Mouse (Mus musculus): ENCODE data around the gene Gak. TPM values are rescaled to one million over a fixed set of nuclear protein-coding genes. Genes with fewer than 3 reads are reported as not detected.

Gak gene
- polyA plus RNA-seq, 1 experiment from 2014 or later, result 36.1 TPM

DNA sequence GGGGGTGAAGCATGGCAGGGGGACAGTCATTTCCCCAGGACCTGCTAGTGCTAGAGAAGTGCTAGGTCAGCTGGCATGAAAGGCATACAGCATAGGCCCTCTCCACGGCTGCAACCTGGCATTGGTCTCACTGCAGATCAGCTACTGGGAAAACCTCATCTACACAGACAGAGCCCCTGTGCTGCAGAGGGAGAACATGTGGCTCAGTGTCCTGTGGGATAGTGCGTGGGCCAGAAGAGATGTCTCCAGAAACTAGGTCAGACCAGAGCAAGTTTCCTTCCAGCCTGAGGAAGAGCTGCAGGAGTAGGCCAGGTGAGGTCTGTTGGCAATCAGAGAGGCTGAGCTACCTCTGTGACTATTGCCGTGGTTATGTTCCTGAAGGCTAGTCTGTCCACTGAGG, 107.7 kb downstream of the Gak start:
- WGBS, result 70% methylated on average over 3 of the region's 3 CpGs

GRCm38 (mm10) chr5:108521016-108521415, 108.5 kb downstream of the Gak start:
- WGBS, result 56% methylated on average over 2 of the region's 2 CpGs
- DNase-seq (ENCODE audit: low spot score) (no peak), ATAC-seq (ENCODE audit: low FRiP score, low TSS enrichment) (no peak)
- no peak overlapping the region for H3K4me2 ChIP-seq (replicated peaks; ENCODE audit: low read depth)
- H3K9ac ChIP-seq (ENCODE audit: low read length), result no peak overlapping the region
- no peaks in the 10 kb centered on the region for H3K36me3 ChIP-seq (ENCODE audit: control insufficient read depth, insufficient read depth, low read length)
- H3K27me3 ChIP-seq (ENCODE audit: control insufficient read depth, insufficient read depth, low read length), result no peaks in the 10 kb centered on the region
- H3K4me1 ChIP-seq (replicated peaks; ENCODE audit: control insufficient read depth, insufficient read depth), result no peaks in the 10 kb centered on the region
- no peak for TF ChIP-seq EP300 (optimal IDR thresholded peaks at IDR 0.05)
- TF ChIP-seq CTCF (IDR thresholded peaks at IDR 0.05; ENCODE audit: low read depth), result no peak
- no peaks in the 10 kb centered on the region for H3K9me3 ChIP-seq (ENCODE audit: control insufficient read depth, low read length)
- no peak overlapping the region for H3K4me3 ChIP-seq (ENCODE audit: low read depth, low read length)
- no peak overlapping the region for H3K27ac ChIP-seq (replicated peaks)

More for the DNA sequence above, 107.7 kb downstream of the Gak start:
- H3K4me3 ChIP-seq (ENCODE audit: low read depth, low read length), result no peak overlapping the region
- no peaks in the 10 kb centered on the region for H3K27me3 ChIP-seq (ENCODE audit: control insufficient read depth, insufficient read depth, low read length)
- H3K9me3 ChIP-seq (ENCODE audit: control insufficient read depth, low read length), result no peaks in the 10 kb centered on the region
- H3K4me1 ChIP-seq (replicated peaks; ENCODE audit: control insufficient read depth, insufficient read depth), result no peaks in the 10 kb centered on the region
- no peak for ATAC-seq (ENCODE audit: low FRiP score, low TSS enrichment)
- H3K36me3 ChIP-seq (ENCODE audit: control insufficient read depth, insufficient read depth, low read length), result no peaks in the 10 kb centered on the region
- H3K27ac ChIP-seq (replicated peaks), result no peak overlapping the region
- no peak for DNase-seq (ENCODE audit: low spot score)
- H3K4me2 ChIP-seq (replicated peaks; ENCODE audit: low read depth), result no peak overlapping the region
- TF ChIP-seq EP300 (optimal IDR thresholded peaks at IDR 0.05), result no peak
- no peak for TF ChIP-seq CTCF (IDR thresholded peaks at IDR 0.05; ENCODE audit: low read depth)
- no peak overlapping the region for H3K9ac ChIP-seq (ENCODE audit: low read length)

GRCm38 (mm10) chr5:108520153-108520552, 109.4 kb downstream of the Gak start:
- Histone ChIP-seq H3K4me2 (replicated peaks; ENCODE audit: low read depth) (no peak overlapping the region), H3K4me3 (ENCODE audit: low read depth, low read length) (no peak overlapping the region), H3K9ac (ENCODE audit: low read length) (no peak overlapping the region), H3K27ac (replicated peaks) (no peak overlapping the region), H3K27me3 (ENCODE audit: control insufficient read depth, insufficient read depth, low read length) (no peaks in the 10 kb centered on the region), H3K9me3 (ENCODE audit: control insufficient read depth, low read length) (no peaks in the 10 kb centered on the region), H3K36me3 (ENCODE audit: control insufficient read depth, insufficient read depth, low read length) (no peaks in the 10 kb centered on the region), H3K4me1 (replicated peaks; ENCODE audit: control insufficient read depth, insufficient read depth) (no peaks in the 10 kb centered on the region)
- no peak for TF ChIP-seq CTCF (IDR thresholded peaks at IDR 0.05; ENCODE audit: low read depth)
- TF ChIP-seq EP300 (optimal IDR thresholded peaks at IDR 0.05), result no peak
- DNase-seq (ENCODE audit: low spot score) (no peak), ATAC-seq (ENCODE audit: low FRiP score, low TSS enrichment) (no peak)
- WGBS, result 70% methylated on average over 7 of the region's 7 CpGs

Other genes with a start within 250 kb of the Gak start
- 0.07 and 0.12 TPM in 2 replicates for gene Pde6b, start 241.4 kb downstream of the Gak start, polyA plus RNA-seq (2015; fragmentation: Nextera tagmentation; extraction: Ambion mirVana)
- gene Atp5k, start 195.3 kb downstream of the Gak start, polyA plus RNA-seq (2015; fragmentation: Nextera tagmentation; extraction: Ambion mirVana), result 507 and 641 TPM in 2 replicates
- gene Mfsd7a, start 180.9 kb downstream of the Gak start, polyA plus RNA-seq (2015; fragmentation: Nextera tagmentation; extraction: Ambion mirVana), result 1.1 and 1.2 TPM in 2 replicates
- gene Pcgf3, start 168.5 kb downstream of the Gak start, polyA plus RNA-seq (2015; fragmentation: Nextera tagmentation; extraction: Ambion mirVana), result 10.0 and 11.3 TPM in 2 replicates
- 1.8 and 2.2 TPM in 2 replicates for gene Cplx1, start 79.7 kb downstream of the Gak start, polyA plus RNA-seq (2015; fragmentation: Nextera tagmentation; extraction: Ambion mirVana)
- 15.6 and 17.0 TPM in 2 replicates for gene Tmem175, start within 50 bp of the Gak start, polyA plus RNA-seq (2015; fragmentation: Nextera tagmentation; extraction: Ambion mirVana)
- 5.3 and 5.9 TPM in 2 replicates for gene Idua, start 30.6 kb upstream of the Gak start, polyA plus RNA-seq (2015; fragmentation: Nextera tagmentation; extraction: Ambion mirVana)
- 4.6 and 4.9 TPM in 2 replicates for gene Dgkq, start 39.9 kb upstream of the Gak start, polyA plus RNA-seq (2015; fragmentation: Nextera tagmentation; extraction: Ambion mirVana)
- 0.17 and 0.22 TPM in 2 replicates for gene Slc26a1, start 45.8 kb upstream of the Gak start, polyA plus RNA-seq (2015; fragmentation: Nextera tagmentation; extraction: Ambion mirVana)
- gene Fgfrl1, start 62.6 kb upstream of the Gak start, polyA plus RNA-seq (2015; fragmentation: Nextera tagmentation; extraction: Ambion mirVana), result 21.2 and 22.2 TPM in 2 replicates
- gene Rnf212, start 145.2 kb upstream of the Gak start, polyA plus RNA-seq (2015; fragmentation: Nextera tagmentation; extraction: Ambion mirVana), result 0.42 and 0.77 TPM in 2 replicates
- gene Tmed11, start 165.6 kb upstream of the Gak start, polyA plus RNA-seq (2015; fragmentation: Nextera tagmentation; extraction: Ambion mirVana), result 0.12 TPM in 1 of 2 replicates, not detected in the other
- gene Vmn2r8, start 179.1 kb upstream of the Gak start, polyA plus RNA-seq (2015; fragmentation: Nextera tagmentation; extraction: Ambion mirVana), result not detected in 2 replicates
- gene Vmn2r9, start 222.8 kb upstream of the Gak start, polyA plus RNA-seq (2015; fragmentation: Nextera tagmentation; extraction: Ambion mirVana), result not detected in 2 replicates

Measured in stomach, postnatal 0 days (tissue).